Mouse (Mus musculus): ENCODE results near the gene Loxl3. TPM values are rescaled to one million over a fixed set of nuclear protein-coding genes. Genes with fewer than 3 reads are reported as not detected.

Gene Loxl3
- polyA plus RNA-seq, 1 experiment from 2014 or later: 8.0 TPM

GRCm38 (mm10) chr6:83065995-83066394, 32.0 kb downstream of the Loxl3 start:
- 34% methylated on average over 8 of the region's 8 CpGs for WGBS

GRCm38 (mm10) chr6:83066441-83066840, 32.5 kb downstream of the Loxl3 start:
- 19% methylated on average over 6 of the region's 6 CpGs for WGBS
- Histone ChIP-seq H3K9me3 (no peaks in the 10 kb centered on the region), H3K9ac (no peak overlapping the region), H3K4me2 (no peak overlapping the region), H3K4me3 (replicated peaks) (no peak overlapping the region), H3K27ac (no peak overlapping the region), H3K4me1 (peaks cover 24% of the 10 kb centered on the region), H3K36me3 (replicated peaks) (no peaks in the 10 kb centered on the region), H3K27me3 (peaks cover 100% of the 10 kb centered on the region)
- ATAC-seq (ENCODE audit: low FRiP score): no peak

More at GRCm38 (mm10) chr6:83065995-83066394, 32.0 kb downstream of the Loxl3 start:
- Histone ChIP-seq H3K27me3 (peaks cover 100% of the 10 kb centered on the region), H3K9me3 (no peaks in the 10 kb centered on the region), H3K4me1 (peaks cover 20% of the 10 kb centered on the region), H3K9ac (no peak overlapping the region), H3K36me3 (replicated peaks) (no peaks in the 10 kb centered on the region), H3K4me3 (replicated peaks) (no peak overlapping the region), H3K4me2 (no peak overlapping the region), H3K27ac (no peak overlapping the region)
- ATAC-seq (ENCODE audit: low FRiP score): no peak

GRCm38 (mm10) chr6:83068221-83068620, 34.2 kb downstream of the Loxl3 start:
- H3K4me3 ChIP-seq (replicated peaks): 0 out of 2 replicates have a peak overlapping the region, but pooled peaks have one; percentile 19
- peaks cover 26% of the 10 kb centered on the region for H3K4me1 ChIP-seq
- no peaks in the 10 kb centered on the region for H3K36me3 ChIP-seq (replicated peaks)
- H3K27ac ChIP-seq: no peak overlapping the region
- peaks cover 100% of the 10 kb centered on the region for H3K27me3 ChIP-seq
- H3K9me3 ChIP-seq: no peaks in the 10 kb centered on the region
- 2% methylated on average over 8 of the region's 8 CpGs for WGBS
- ATAC-seq (ENCODE audit: low FRiP score): no peak
- no peak overlapping the region for H3K4me2 ChIP-seq
- H3K9ac ChIP-seq: no peak overlapping the region

DNA sequence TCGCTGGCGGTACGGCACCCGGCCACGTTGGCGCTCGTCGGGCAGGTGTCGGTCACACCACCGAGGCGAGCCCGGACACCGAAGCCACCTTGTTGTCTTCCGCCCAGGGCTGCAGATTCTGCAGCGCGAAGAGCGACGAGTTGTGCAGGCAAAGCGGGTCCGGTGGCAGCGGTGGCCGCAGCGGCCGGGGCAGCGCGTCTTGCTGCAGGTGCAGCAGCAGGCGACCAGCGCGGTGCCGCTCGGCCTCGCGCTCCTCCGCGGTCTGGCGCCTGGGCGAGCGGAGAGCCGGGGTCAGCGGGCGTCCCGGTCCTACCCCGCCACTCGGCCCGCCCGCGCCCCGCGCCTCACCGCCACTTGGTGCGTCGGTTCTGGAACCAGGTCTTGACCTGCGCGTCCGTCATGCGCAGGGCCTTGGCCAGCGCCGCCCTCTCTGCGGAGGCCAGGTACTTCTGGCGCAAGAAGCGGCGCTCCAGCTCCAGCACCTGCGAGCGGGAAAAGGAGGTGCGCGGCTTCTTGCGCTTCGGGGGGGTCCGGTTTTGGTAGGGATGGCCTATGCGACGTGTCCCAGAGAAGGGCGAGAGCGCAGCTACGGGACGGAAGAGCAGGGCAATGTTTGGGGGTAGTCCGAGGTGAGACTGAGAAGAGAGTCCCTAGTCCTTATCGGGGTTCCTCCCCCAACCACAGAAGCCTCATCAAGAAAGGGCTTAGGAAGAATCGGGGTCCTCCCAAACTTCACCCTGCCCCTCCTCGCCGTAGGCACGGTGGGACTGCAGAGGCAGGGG, 34.9 kb downstream of the Loxl3 start:
- Histone ChIP-seq H3K9me3 (no peaks in the 10 kb centered on the region), H3K27ac (no peak overlapping the region), H3K4me2 (peak overlapping the region; percentile 31), H3K4me3 (replicated peaks) (peak overlapping the region; percentile 31), H3K27me3 (peaks cover 100% of the 10 kb centered on the region), H3K4me1 (peaks cover 26% of the 10 kb centered on the region), H3K36me3 (replicated peaks) (no peaks in the 10 kb centered on the region), H3K9ac (no peak overlapping the region)
- ATAC-seq (ENCODE audit: low FRiP score): no peak
- WGBS: under 1% methylated on average over 77 of the region's 81 CpGs

- Histone ChIP-seq H3K27me3 (peaks cover 100% of the 10 kb centered on the region), H3K4me2 (peak overlapping the region; percentile 39), H3K4me1 (peaks cover 26% of the 10 kb centered on the region), H3K4me3 (replicated peaks) (peak overlapping the region; percentile 31), H3K27ac (no peak overlapping the region), H3K9ac (no peak overlapping the region), H3K36me3 (replicated peaks) (no peaks in the 10 kb centered on the region), H3K9me3 (no peaks in the 10 kb centered on the region)
- ATAC-seq (ENCODE audit: low FRiP score): no peak
- under 1% methylated on average over 43 of the region's 69 CpGs for WGBS
These were observed 35.7 kb downstream of the Loxl3 start for GRCm38 (mm10) chr6:83069488-83070246.

- Histone ChIP-seq H3K27me3 (peaks cover 100% of the 10 kb centered on the region), H3K9ac (no peak within 1 kb of the TSS), H3K27ac (no peak within 1 kb of the TSS), H3K36me3 (replicated peaks) (no peaks in the 10 kb centered on the region), H3K4me2 (peak within 1 kb of the TSS; percentile 39), H3K4me1 (peaks cover 26% of the 10 kb centered on the region), H3K9me3 (no peaks in the 10 kb centered on the region), H3K4me3 (replicated peaks) (peak within 1 kb of the TSS; percentile 31)
- no peak for ATAC-seq (ENCODE audit: low FRiP score)
- 1% methylated on average over 10 of the region's 10 CpGs for WGBS
These were observed 36.1 kb downstream of the Loxl3 start, which contains the start of gene Tlx2 for GRCm38 (mm10) chr6:83070247-83070310. Gene Tlx2, minus strand, starts transcription at chr6:83070293.

- Histone ChIP-seq H3K4me2 (peak overlapping the region; percentile 39), H3K27ac (no peak overlapping the region), H3K27me3 (peaks cover 100% of the 10 kb centered on the region), H3K36me3 (replicated peaks) (no peaks in the 10 kb centered on the region), H3K9me3 (no peaks in the 10 kb centered on the region), H3K4me1 (peaks cover 26% of the 10 kb centered on the region), H3K4me3 (replicated peaks) (peak overlapping the region; percentile 31), H3K9ac (no peak overlapping the region)
- ATAC-seq (ENCODE audit: low FRiP score): no peak
- under 1% methylated on average over 52 of the region's 58 CpGs for WGBS
These were observed 36.6 kb downstream of the Loxl3 start for GRCm38 (mm10) chr6:83070311-83071219.

DNA sequence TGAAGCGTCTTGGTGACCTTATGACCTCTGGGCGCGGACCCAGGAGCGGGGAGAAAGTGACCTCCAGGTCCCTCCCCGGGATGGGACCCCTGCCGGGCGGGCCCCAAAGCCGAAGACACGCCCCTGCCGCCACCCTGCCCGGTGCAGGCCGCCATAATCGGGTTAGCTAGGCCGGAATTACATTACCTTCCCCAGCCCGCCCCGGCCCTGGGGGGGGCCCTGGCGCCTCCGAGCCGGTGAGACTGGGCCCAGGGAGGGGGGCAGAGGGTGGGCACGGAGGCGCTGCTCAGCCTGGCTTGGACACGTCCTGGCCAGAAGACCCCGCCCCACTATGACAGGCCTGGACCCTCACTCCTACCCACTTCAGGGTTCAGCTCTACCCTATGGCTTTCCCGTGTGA, 37.2 kb downstream of the Loxl3 start:
- Histone ChIP-seq H3K27ac (no peak overlapping the region), H3K9me3 (no peaks in the 10 kb centered on the region), H3K27me3 (peaks cover 100% of the 10 kb centered on the region), H3K36me3 (replicated peaks) (no peaks in the 10 kb centered on the region), H3K4me3 (replicated peaks) (peak overlapping the region; percentile 19; the same call in 1 of the 2 replicates), H3K4me1 (peaks cover 26% of the 10 kb centered on the region), H3K9ac (no peak overlapping the region), H3K4me2 (0 out of 2 replicates have a peak overlapping the region, but pooled peaks have one; percentile 13)
- ATAC-seq (ENCODE audit: low FRiP score): peak; percentile 11; the same call in 1 of the 2 replicates
- WGBS: under 1% methylated on average over 16 of the region's 24 CpGs

DNA sequence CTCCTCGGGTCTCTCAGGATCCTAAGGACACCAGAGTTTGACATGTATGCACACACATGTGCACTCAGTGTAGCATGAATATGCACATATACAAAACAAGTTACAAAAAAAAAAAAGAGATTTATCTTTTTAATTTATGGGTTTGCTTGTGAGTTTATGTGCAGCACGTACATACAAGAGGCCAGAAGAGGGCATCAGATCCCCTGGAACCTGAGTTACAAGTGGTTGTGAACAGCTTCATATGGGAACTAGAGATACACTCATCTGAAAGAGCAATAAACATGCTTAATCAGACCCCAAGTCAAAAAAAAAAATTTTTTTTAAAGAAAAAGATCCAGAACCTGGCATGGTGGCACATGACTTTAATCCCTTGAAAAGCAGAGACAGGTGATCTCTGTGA, 41.0 kb downstream of the Loxl3 start:
- WGBS: 14% methylated on average over 2 of the region's 2 CpGs
- ATAC-seq (ENCODE audit: low FRiP score): no peak
- H3K27ac ChIP-seq: no peak overlapping the region
- H3K4me3 ChIP-seq (replicated peaks): no peak overlapping the region
- peaks cover 33% of the 10 kb centered on the region for H3K4me1 ChIP-seq
- peaks cover 75% of the 10 kb centered on the region for H3K27me3 ChIP-seq
- no peaks in the 10 kb centered on the region for H3K9me3 ChIP-seq
- H3K36me3 ChIP-seq (replicated peaks): peaks cover 5% of the 10 kb centered on the region
- H3K9ac ChIP-seq: no peak overlapping the region
- no peak overlapping the region for H3K4me2 ChIP-seq

DNA sequence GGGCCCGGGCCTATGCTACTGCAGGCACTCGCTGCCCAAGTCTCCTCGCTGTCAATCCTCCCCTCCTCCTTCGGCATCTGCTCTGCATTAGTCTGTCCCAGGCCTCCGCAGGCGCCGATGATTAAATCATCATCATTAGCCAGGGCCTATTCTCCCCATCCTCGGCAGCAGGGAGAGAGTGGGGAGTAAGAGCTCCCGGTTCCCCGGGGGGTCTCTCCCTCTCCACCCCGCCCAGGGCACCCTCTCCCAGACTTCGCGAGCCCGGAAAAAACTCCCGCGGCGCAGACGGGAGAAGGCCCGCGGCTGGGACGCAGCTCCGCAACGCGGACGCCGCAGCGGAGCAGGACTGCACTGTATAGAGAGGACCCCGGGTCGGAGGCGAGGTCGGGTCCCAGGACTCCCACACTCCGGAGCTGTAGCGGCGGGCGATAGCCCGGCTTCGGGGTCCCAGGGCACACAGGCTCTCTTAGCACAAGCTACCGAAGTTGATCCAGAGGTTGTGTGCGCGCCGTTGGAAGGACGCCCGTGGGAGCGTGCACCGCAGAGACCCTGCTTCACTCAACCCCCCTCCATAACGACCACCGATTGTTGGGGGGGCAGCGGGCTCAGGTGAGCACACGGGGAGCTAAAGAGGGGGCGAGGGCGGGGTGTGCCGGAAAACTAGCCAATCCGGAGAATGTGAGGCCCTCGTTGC, 43.8 kb downstream of the Loxl3 start, which contains the start of gene Pcgf1:
TSS of gene Pcgf1 (plus strand) at position 240 of the 694 bp plus-strand sequence.
- peaks cover 56% of the 10 kb centered on the region for H3K27me3 ChIP-seq
- ATAC-seq (ENCODE audit: low FRiP score): peak; percentile 86

GRCm38 (mm10) chr6:83078324-83078858, 44.4 kb downstream of the Loxl3 start:
- peaks cover 56% of the 10 kb centered on the region for H3K27me3 ChIP-seq

More for the DNA sequence above, 43.8 kb downstream of the Loxl3 start, which contains the start of gene Pcgf1:
- Histone ChIP-seq H3K9me3 (no peaks in the 10 kb centered on the region), H3K36me3 (replicated peaks) (peaks cover 30% of the 10 kb centered on the region), H3K9ac (peak within 1 kb of the TSS; percentile 81), H3K4me3 (replicated peaks) (peak within 1 kb of the TSS; percentile 77), H3K27ac (peak within 1 kb of the TSS; percentile 88), H3K4me1 (peaks cover 20% of the 10 kb centered on the region), H3K4me2 (peak within 1 kb of the TSS; percentile 98)
- WGBS: under 1% methylated on average over 54 of the region's 54 CpGs

More at GRCm38 (mm10) chr6:83078324-83078858, 44.4 kb downstream of the Loxl3 start:
- peaks cover 20% of the 10 kb centered on the region for H3K4me1 ChIP-seq
- H3K9me3 ChIP-seq: no peaks in the 10 kb centered on the region
- ATAC-seq (ENCODE audit: low FRiP score): peak; percentile 93
- H3K4me2 ChIP-seq: peak overlapping the region; percentile 98
- H3K9ac ChIP-seq: peak overlapping the region; percentile 81
- peak overlapping the region; percentile 77 for H3K4me3 ChIP-seq (replicated peaks)
- peak overlapping the region; percentile 88 for H3K27ac ChIP-seq
- peaks cover 30% of the 10 kb centered on the region for H3K36me3 ChIP-seq (replicated peaks)
- under 1% methylated on average over 46 of the region's 46 CpGs for WGBS

All from forebrain, embryonic 12.5 days (tissue).